Mouse (Mus musculus): Measurements from ENCODE around the gene Gpr152.

Gene Gpr152

DNA sequence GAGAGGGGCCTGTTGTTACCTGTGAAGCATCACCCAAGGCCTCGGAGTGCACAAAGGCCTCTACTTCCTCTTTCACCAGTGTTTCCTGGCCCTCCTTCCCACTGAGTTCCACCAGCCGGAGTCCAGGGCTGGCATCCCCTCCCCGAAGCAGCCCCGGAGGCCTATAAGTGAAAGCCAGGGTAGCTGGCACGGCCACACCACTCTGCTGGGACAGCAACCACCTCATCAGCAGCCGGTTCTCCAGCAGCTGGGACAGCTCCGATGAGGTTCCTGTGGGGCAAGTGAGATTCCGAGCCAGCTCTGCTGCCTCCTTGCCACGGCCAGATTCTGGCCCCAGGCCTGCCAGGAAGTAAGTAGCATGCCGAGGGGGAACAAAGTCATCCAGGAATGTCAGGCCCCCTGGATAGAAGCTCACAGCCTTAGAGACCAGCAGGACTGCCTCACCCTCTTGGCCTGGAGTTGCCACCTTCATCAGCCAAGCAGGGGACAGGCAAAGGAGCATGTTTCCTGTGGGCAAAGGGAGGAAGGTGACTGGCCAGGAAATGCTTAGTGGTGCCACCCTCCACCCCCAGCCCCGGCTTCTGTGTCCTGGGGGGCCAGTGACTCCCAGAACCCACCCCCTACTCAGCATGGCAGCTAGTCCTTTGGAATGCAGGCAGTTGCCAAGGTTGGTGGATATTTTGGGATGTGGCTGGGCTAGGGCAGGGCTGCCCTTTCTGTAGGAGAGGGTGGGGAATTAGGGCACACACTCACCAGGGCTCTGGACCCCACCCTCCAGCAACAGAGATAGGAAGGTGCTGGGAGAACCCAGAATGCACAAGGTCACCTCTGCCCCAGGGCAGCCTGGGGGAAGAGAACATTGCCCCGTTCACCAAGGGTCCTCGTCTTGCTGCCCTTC lies 32.1 kb downstream of the Gpr152 start:
- no peak for DNase-seq (ENCODE audit: low read depth, low spot score)

DNA sequence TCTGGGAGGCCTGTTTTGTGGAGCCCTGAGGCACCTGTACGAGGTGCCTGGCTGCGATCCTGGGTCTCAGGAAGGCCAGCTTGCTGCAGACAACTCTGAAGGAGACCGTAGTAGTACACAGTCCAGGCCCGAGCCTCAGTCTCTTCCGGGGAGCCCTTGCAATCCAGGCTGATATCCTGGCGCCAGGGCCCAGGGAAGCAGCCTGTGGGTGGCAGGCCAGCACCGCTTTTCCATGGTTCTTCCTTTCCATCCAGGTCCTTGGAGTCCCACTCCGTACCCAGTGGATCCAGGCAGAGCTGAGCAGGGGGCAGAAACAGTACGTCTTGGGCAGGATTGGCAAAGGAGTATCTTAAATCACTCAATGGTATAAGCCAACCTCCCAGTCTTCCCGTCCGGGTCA lies 33.3 kb downstream of the Gpr152 start:
- no peak for DNase-seq (ENCODE audit: low read depth, low spot score)

GRCm38 (mm10) chr19:4175368-4175947 lies 35.9 kb downstream of the Gpr152 start, which contains the start of gene Carns1:
Carns1 (minus strand) TSS chr19:4175479.
- DNase-seq (ENCODE audit: low read depth, low spot score) = peak; percentile 71

GRCm38 (mm10) chr19:4180411-4180810 lies 40.8 kb downstream of the Gpr152 start:
- DNase-seq (ENCODE audit: low read depth, low spot score) = no peak

DNA sequence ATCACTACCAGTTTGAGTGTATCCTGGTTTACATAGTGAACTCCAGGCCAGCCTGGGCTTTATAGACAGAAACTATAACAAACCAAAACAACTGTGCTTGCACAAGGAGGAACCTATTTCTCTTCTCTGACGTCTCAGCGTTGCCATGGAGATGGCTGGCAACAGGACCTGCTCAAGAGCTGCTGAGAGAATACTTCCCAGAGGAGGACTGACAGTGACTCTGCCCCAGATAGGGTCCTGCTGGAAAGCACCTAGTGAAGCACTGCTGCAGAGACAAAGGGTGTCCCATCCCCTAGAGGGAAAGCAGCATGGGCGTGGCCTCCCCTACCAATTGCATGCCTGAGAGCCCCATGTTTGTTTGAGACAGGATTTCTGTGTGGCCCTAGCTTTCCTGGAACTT lies 42.3 kb downstream of the Gpr152 start:
- peak; percentile 91 for DNase-seq (ENCODE audit: low read depth, low spot score)

- DNase-seq (ENCODE audit: low read depth, low spot score) = peak; percentile 80
These were observed 44.1 kb downstream of the Gpr152 start for GRCm38 (mm10) chr19:4183689-4184088.

DNA sequence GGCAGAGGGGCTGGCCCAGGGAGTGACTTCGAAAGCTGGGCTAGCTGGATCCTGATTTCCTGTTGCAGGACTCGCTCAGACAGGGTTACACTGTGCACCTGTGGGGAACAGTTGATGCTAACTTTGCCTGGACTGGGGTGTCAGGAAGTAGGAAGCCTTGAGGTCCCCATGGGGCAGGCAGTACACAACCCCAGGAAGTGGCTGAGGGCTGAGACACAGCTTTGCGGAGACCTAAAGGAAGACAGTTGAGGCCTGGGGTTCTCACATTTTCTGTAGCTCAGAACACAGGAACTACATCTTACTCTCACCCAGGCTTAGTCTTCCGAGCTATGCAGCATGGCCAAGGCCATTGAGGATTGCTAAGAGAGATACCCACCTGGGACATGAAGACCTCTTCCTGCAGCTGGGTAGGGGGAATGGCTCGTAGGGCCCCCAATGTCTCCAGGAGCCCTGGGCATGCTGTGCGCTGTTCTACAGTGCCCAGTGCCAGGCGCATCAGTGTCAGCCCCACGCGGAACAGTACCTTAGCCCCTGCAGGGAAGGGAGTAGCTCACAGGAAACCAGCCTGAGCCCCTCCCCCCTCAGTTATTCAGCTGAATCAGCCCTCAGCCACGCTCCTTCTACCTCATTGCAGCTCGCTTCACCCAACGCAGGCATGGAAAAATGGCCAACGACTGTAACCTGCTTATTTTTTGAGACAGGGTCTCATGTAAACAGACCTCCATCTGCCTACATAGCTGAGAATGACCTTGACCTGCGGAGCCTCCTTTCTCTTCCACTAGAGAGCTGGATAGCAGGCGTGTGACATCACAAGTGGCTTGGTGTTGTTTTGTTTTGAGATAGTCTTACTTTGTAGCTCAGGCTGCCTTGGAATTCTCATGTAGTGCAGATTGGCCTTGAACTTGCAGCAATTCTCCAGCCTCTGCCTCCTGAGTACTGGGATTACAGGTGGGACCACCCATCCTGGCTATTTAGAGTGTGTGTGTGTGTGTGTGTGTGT lies 45.7 kb downstream of the Gpr152 start:
- no peak for DNase-seq (ENCODE audit: low read depth, low spot score)

DNA sequence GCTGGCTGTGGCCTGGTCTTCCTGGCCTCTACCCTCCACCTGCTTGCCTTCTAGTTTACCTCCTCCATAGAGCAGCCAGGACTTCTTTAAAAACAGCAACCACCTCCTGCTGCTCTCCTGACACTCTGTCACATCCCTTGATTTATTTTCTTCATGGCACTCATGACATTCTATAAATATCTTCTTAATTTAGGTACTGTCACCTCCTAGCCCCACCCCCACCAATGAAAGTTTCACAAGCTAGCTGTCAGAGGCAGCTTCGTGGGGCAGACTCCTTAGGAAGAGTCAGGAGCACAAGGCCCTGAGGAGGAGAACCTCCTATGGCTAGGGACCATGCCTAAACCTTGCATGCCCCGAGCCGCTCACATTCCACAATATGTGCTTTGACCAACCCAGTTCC lies 47.7 kb downstream of the Gpr152 start:
- DNase-seq (ENCODE audit: low read depth, low spot score) = peak; percentile 40

GRCm38 (mm10) chr19:4189051-4189620 lies 49.5 kb downstream of the Gpr152 start:
- no peak for DNase-seq (ENCODE audit: low read depth, low spot score)

GRCm38 (mm10) chr19:4190831-4191334 lies 51.3 kb downstream of the Gpr152 start, which contains the start of gene Tbc1d10c:
Tbc1d10c (minus strand) TSS chr19:4191284.
- DNase-seq (ENCODE audit: low read depth, low spot score) = no peak

DNA sequence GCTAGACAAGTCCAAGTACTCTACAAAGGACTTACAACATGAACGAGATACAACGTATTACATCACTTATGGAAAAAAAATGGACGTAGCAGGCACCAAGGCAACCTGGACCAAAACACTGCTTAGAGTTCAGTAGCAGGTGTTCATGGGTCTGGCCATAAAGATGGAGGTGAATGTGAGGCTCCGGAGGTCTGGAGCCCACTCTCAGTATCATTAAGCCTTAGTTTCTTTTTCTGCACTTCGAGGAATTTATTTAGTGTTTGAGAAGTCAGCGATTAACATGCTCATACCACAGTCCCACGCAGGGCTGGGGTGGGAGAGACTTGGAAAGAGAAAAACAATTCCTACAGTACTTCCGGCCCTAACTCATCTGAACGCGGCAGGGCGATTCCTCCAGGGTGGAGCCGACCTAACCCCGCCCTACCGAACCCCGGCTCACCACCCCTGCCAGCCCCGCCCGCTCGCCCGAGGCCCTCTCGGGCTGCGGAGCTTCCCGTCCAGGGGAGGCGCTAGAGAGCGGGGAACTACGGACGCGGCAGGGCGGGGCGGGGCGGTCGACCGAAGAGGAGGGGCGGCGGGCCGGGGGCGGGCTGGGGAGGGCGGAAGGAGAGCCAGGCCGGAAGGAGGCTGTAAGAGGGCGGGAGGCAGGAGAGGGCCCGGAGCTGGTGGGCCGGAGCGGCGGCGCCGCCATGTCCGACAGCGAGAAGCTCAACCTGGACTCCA lies 52.1 kb downstream of the Gpr152 start, which contains the start of gene Ppp1ca:
Ppp1ca (plus strand) TSS at position 538 of the 723 bp plus-strand sequence.
- DNase-seq (ENCODE audit: low read depth, low spot score) = peak; percentile 97

DNA sequence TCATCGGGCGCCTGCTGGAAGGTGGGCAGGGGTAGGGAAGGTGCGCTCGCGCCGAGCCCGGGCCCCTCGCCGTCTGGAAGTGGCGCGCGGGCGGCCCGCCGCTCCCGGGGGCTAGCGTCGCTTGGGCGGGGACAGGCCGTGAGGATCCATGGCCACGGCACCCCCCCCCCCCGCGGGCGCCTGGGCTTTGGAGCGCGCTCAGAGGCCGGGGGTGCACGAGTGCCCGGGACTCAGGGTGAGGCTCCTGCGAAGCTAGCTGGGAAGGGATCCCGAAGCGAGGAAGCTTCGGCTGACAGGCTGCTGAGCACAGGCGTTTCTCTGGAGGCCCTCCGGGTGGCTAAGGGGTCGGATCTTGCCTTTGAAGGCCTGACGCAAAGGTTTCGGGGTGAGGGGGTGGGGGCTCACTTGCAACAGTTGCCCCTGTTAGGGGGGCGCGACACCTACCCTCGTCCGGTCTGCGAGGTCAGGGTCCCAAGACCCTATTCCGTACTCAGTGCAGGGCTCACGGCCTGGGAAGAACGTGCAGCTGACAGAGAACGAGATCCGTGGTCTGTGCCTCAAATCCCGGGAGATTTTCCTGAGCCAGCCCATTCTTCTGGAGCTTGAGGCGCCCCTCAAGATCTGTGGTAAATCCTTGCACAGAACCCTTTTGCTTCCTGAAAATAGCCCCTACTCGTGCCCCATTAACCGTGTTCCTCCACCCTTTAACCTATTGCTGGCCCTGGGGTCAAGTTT lies 52.8 kb downstream of the Gpr152 start:
- DNase-seq (ENCODE audit: low read depth, low spot score) = peak; percentile 53

DNA sequence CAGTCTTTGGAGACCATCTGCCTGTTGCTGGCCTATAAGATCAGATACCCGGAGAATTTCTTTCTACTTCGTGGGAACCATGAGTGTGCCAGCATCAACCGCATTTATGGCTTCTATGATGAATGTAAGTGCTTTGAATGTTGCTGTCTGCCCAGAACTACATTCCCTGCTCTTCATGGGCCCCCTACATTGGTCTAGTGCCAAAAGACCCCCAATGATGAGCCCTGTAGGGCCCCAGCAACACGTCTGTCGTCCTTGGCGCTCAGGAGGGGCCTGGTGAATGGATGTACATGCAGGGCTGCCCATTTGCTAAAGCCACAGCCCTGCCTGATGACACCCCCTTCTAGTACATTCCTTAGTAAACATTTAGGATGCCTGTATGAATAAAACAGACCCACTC lies 53.5 kb downstream of the Gpr152 start:
- DNase-seq (ENCODE audit: low read depth, low spot score) = no peak

DNA sequence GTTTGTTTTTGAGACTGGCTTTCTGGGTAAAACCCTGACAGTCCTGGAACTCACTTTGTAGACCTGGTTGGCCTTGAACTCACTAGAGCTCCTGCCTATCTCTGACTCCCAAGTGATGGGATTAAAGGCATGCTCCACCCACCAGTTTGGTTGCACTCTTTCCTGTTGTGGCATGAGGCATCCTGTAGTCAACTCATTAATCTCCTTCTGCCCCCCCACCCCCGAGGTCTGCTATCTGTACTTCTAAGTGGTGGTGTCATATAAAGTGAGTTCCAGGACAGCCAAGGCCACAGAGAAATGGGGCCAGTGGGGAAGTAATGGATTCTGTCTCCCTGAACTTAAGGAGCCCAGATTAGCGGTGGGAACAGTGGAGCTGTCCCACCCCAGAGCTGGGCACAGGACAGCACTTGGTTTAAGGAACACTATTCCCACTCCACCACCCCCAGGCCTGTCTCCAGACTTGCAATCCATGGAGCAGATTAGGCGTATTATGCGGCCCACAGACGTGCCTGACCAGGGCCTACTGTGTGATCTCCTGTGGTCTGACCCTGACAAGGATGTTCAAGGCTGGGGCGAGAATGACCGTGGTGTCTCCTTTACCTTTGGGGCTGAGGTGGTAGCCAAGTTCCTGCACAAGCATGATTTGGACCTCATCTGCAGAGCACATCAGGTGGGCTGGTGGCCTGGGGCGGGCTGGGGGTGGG lies 54.6 kb downstream of the Gpr152 start:
- no peak for DNase-seq (ENCODE audit: low read depth, low spot score)

- peak; percentile 89 for DNase-seq (ENCODE audit: low read depth, low spot score)
These were observed 55.4 kb downstream of the Gpr152 start for GRCm38 (mm10) chr19:4194776-4195650.

Measured in brain, adult 2 months (tissue).